Mouse (Mus musculus) liver (tissue): ENCODE data around the gene Gm11397.
"Not testable (repeated sequence)": the region's sequence is repeated elsewhere in the genome, so short reads cannot be mapped to it uniquely, and the experiment has no call there.

Experiments
- DNase-seq: peaks from one replicate; pipeline ENCODE4 v3.0.0-alpha.2; 2020; ENCODE audit warnings: mixed read lengths

The Gm11397 gene

DNA sequence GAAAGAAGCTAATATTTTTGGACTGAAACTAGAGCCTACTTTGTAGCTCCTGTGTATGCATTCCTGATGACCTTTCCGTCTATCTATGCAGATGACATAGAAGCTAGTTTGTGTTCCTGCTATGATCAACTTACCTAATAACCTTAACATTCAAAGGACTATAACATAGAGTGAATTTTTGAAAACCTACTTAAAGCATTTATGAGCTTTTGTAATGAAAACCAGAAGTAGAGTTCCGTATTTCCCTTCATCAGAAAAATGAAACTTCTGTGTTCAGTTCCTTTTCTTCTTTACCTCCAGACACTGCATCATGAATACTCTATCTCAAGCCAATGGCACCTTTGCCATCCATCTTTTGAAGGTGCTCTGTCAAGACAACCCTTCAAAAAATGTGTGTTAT, at the start of gene Gm11397:
Gene Gm11397 (plus strand): TSS at position 301 of the 400 bp plus-strand sequence.
- DNase-seq = not testable (repeated sequence)

DNA sequence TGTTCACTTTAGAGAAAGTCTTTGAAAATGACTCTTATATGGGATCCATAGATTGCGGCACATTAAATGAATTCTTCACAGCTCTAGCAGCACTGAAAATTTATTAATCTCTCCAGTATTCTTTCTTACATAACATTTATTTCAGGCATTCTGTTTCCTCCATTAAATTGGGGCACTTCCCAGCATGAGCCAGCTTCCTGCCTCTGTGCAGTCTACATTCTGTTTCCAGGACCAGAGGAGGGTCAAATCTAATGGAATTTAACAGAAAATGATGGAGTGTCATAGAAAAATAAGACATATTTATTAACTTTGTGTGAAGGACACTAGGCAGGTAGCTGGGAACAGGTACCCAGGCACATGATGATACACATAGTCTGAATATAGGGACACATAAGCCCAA, 38.9 kb upstream of the Gm11397 start:
- not testable (repeated sequence) for DNase-seq

DNA sequence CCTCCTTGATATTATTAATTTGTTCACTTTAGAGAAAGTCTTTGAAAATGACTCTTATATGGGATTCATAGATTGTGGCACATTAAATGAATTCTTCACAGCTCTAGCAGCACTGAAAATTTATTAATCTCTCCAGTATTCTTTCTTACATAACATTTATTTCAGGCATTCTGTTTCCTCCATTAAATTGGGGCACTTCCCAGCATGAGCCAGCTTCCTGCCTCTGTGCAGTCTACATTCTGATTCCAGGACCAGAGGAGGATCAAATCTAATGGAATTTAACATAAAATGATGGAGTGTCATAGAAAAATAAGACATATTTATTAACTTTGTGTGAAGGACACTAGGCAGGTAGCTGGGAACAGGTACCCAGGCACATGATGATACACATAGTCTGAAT, 37.2 kb downstream of the Gm11397 start:
- DNase-seq = not testable (repeated sequence)
